Mouse (Mus musculus) thymus, adult 2 months (tissue): ENCODE data around the gene Sv2c. TPM values are rescaled to one million over a fixed set of nuclear protein-coding genes. Genes with fewer than 3 reads are reported as not detected.

Experiments
- DNase-seq: peaks from one replicate; pipeline ENCODE4 v3.0.0; 2021
- H3K27ac ChIP-seq: fragments of 200-500 bp; 2 replicates; pipeline ENCODE4 v1.5.1; 2012; ENCODE audit warnings: low read length, control low read depth; ENCODE audit not compliant: control insufficient read depth, insufficient read depth
- H3K27me3 ChIP-seq: fragments of 200-500 bp; 2 replicates; pipeline ENCODE4 v1.6.1; 2012; ENCODE audit warnings: mild to moderate bottlenecking, low read length, moderate library complexity, mixed read lengths; ENCODE audit not compliant: control insufficient read depth, insufficient read depth
- H3K36me3 ChIP-seq: fragments of 200-500 bp; 2 replicates; pipeline ENCODE4 v1.6.1; 2012; ENCODE audit warnings: mild to moderate bottlenecking, low read length, moderate library complexity; ENCODE audit not compliant: control insufficient read depth, insufficient read depth
- H3K4me1 ChIP-seq: fragments of 200-500 bp; replicated peaks from 2 replicates; pipeline ENCODE4 v1.6.1; 2012; ENCODE audit warnings: low read length; ENCODE audit not compliant: control insufficient read depth, insufficient read depth
- H3K4me3 ChIP-seq: fragments of 200-500 bp; 2 replicates; pipeline ENCODE4 v1.5.1; 2012; ENCODE audit warnings: mild to moderate bottlenecking, low read length, control low read depth, moderate library complexity; ENCODE audit not compliant: control insufficient read depth, insufficient read depth
- CTCF ChIP-seq: fragments of 200-500 bp; IDR thresholded peaks from 2 replicates; pipeline ENCODE4 v1.5.1; 2012; ENCODE audit warnings: mild to moderate bottlenecking, control low read depth, low read length, moderate library complexity, borderline replicate concordance; ENCODE audit not compliant: control insufficient read depth, poor library complexity, insufficient read depth; ENCODE audit errors: extremely low read depth
- POLR2A ChIP-seq: fragments of 200-500 bp; IDR thresholded peaks from 2 replicates; pipeline ENCODE4 v1.6.1; 2012; ENCODE audit warnings: mild to moderate bottlenecking, low read length, control low read depth, moderate library complexity; ENCODE audit not compliant: control insufficient read depth, poor library complexity, insufficient read depth; ENCODE audit errors: extremely low read depth
- WGBS: fragments of 180-500 bp; shearing (Covaris S2); methylation state at CpG from one replicate; pipeline ENCODE4 v1.1.7; 2018; 5-methylcytosine and 5-hydroxymethylcytosine counted together
- polyA plus RNA-seq: library from polyadenylated mRNA; depleted of rRNA; stranded (reverse); fragments of >200 nt; gene quantifications from 2 replicates; pipeline ENCODE4 v1.2.3, GENCODE M21; 2012

Sv2c gene
- polyA plus RNA-seq, 1 experiment: 0.09 TPM

GRCm38 (mm10) chr13:96073555-96073954 lies 58.8 kb downstream of the Sv2c start:
- no peak for DNase-seq
- no peak overlapping the region for H3K27ac ChIP-seq
- no peaks in the 10 kb centered on the region for H3K36me3 ChIP-seq
- TF ChIP-seq POLR2A (no peak), CTCF (no peak)
- no peaks in the 10 kb centered on the region for H3K27me3 ChIP-seq
- no peaks in the 10 kb centered on the region for H3K4me1 ChIP-seq
- 79% methylated on average over 8 of the region's 8 CpGs for WGBS
- no peak overlapping the region for H3K4me3 ChIP-seq

GRCm38 (mm10) chr13:96052755-96053154 lies 79.6 kb downstream of the Sv2c start:
- TF ChIP-seq CTCF: no peak
- no peak for TF ChIP-seq POLR2A
- no peak overlapping the region for H3K27ac ChIP-seq
- H3K4me3 ChIP-seq: no peak overlapping the region
- H3K4me1 ChIP-seq: no peaks in the 10 kb centered on the region
- no peaks in the 10 kb centered on the region for H3K36me3 ChIP-seq
- DNase-seq: no peak
- H3K27me3 ChIP-seq: no peaks in the 10 kb centered on the region
- 15% methylated on average over 3 of the region's 3 CpGs for WGBS

GRCm38 (mm10) chr13:96045396-96045795 lies 87.0 kb downstream of the Sv2c start:
- H3K4me1 ChIP-seq: no peaks in the 10 kb centered on the region
- WGBS: 90% methylated on average over 5 of the region's 5 CpGs
- TF ChIP-seq CTCF: no peak
- no peak for TF ChIP-seq POLR2A
- H3K27me3 ChIP-seq: no peaks in the 10 kb centered on the region
- no peaks in the 10 kb centered on the region for H3K36me3 ChIP-seq
- no peak overlapping the region for H3K4me3 ChIP-seq
- DNase-seq: no peak
- H3K27ac ChIP-seq: no peak overlapping the region

- H3K4me3 ChIP-seq: no peak overlapping the region
- WGBS: 89% methylated on average over 11 of the region's 11 CpGs
- H3K4me1 ChIP-seq: no peaks in the 10 kb centered on the region
- DNase-seq: no peak
- no peak overlapping the region for H3K27ac ChIP-seq
- H3K27me3 ChIP-seq: no peaks in the 10 kb centered on the region
- H3K36me3 ChIP-seq: no peaks in the 10 kb centered on the region
- TF ChIP-seq CTCF: no peak
Observed at GRCm38 (mm10) chr13:96040275-96041042, 91.9 kb downstream of the Sv2c start.

- Histone ChIP-seq H3K4me1 (no peaks in the 10 kb centered on the region), H3K36me3 (no peaks in the 10 kb centered on the region), H3K27me3 (no peaks in the 10 kb centered on the region), H3K4me3 (no peak overlapping the region), H3K27ac (no peak overlapping the region)
- no peak for TF ChIP-seq CTCF
- TF ChIP-seq POLR2A: no peak
- DNase-seq: no peak
- 87% methylated on average over 1 of the region's 1 CpGs for WGBS
Observed at GRCm38 (mm10) chr13:96039536-96039935, 92.8 kb downstream of the Sv2c start.

DNA sequence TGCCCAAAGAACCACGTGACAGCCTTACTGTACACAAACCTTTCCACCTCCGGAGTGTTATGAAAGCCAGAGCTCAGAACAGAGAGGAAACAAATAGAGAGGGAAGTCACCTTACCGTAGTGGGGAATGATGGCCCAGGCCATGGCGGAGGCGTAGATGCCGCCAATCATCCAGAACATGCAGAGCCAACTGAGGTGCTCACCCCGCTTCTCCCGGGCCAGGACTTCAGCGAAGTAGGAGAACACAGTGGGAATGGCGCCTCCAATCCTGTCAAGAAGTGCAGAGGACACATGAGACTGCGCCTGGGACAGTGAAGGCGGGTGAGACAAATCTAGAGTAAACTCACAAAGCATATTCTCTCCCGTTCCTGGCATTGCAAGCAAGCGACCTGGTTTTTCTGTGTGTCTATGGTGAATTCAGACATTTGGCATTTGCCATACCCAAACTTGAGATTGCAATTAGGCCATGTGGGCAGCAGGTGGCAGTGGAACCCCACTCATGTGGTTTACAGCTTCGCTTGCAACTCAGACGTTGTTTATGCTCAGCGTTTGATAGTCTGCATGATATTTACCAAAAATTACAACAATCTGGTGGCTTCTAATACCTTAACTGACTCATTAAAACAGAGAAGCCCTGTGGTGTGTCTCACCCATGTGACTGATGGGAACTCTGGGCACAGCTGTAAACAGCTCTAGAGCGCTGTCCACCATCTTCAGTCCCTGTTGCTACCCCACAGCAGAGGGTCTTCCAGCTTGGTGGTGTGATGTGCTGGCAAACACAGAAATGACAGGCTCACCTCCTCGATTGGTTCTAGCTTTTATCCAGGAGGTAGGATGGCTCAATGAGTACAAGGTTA lies 101.8 kb downstream of the Sv2c start:
- Histone ChIP-seq H3K4me1 (no peaks in the 10 kb centered on the region), H3K36me3 (no peaks in the 10 kb centered on the region), H3K27ac (no peak overlapping the region), H3K4me3 (no peak overlapping the region), H3K27me3 (no peaks in the 10 kb centered on the region)
- no peak for TF ChIP-seq POLR2A
- TF ChIP-seq CTCF: no peak
- WGBS: 71% methylated on average over 19 of the region's 19 CpGs
- DNase-seq: peak; percentile 40
